Mouse (Mus musculus) megakaryocyte, embryonic 14.5 days (primary cell): Measurements from ENCODE around the gene Parvb. TPM values are rescaled to one million over a fixed set of nuclear protein-coding genes. Genes with fewer than 3 reads are reported as not detected.

Experiments
- H3K27me3 ChIP-seq: replicated peaks from 2 replicates; pipeline ENCODE3; 2012; ENCODE audit warnings: inconsistent platforms
- H3K36me3 ChIP-seq: replicated peaks from 2 replicates; pipeline ENCODE3; 2012; ENCODE audit warnings: low read length, inconsistent platforms, mixed read lengths
- H3K4me1 ChIP-seq: 2 replicates; pipeline ENCODE4 v1.6.1; 2012; ENCODE audit warnings: inconsistent platforms
- H3K4me3 ChIP-seq: replicated peaks from 2 replicates; pipeline ENCODE3; 2012; ENCODE audit warnings: moderate library complexity, mild to moderate bottlenecking, inconsistent platforms
- H3K9me3 ChIP-seq: 2 replicates; pipeline ENCODE4 v1.6.1; 2012; ENCODE audit warnings: inconsistent platforms
- FLI1 ChIP-seq: IDR thresholded peaks from 2 replicates; pipeline ENCODE4 v1.6.1; 2012; ENCODE audit warnings: low read length, inconsistent platforms, mixed read lengths
- GATA1 ChIP-seq: IDR thresholded peaks from 3 replicates; pipeline ENCODE4 v1.6.1; 2012; ENCODE audit warnings: mixed read lengths, low read length, inconsistent platforms, borderline replicate concordance
- polyA plus RNA-seq: library from polyadenylated mRNA; stranded (reverse); fragments of >175 nt; gene quantifications from 2 replicates; pipeline ENCODE4 v1.2.3, GENCODE M21; 2012; ENCODE audit warnings: low replicate concordance; ENCODE audit not compliant: insufficient read depth

The Parvb gene
- polyA plus RNA-seq, 1 experiment: 524 TPM

DNA sequence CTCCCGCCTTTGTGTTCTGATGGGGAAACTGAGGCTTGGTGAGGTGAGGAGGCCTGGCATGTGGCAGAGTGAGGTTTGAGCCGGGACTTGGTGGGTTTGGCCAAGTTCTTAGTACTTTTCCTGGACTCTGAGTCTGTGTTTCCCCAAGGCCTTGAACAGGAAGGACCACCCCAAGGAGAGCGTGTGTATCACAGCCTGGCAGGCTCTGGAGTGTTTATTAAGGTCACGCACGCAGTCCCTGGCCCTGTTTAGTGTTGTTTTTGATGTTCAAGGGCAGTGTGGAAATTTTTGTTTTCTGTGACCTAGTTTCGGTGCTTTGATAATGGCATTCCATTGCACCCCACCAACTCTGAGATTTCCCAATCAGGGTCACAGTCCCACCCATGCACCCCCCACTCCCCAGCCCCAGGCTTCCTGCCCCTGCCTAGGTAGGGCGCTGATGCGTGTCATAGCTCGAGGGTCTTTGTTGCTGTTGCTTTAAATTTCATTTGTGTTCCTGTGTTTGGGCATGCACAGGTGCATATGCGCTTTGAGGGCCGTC lies 35.9 kb downstream of the Parvb start:
- Histone ChIP-seq H3K4me3 (no peak overlapping the region), H3K27me3 (no peaks in the 10 kb centered on the region), H3K4me1 (peaks cover 93% of the 10 kb centered on the region), H3K9me3 (no peaks in the 10 kb centered on the region), H3K36me3 (peaks cover 98% of the 10 kb centered on the region)
- TF ChIP-seq FLI1 (no peak), GATA1 (no peak)

GRCm38 (mm10) chr15:84269107-84269633 lies 37.3 kb downstream of the Parvb start:
- Histone ChIP-seq H3K9me3 (no peaks in the 10 kb centered on the region), H3K4me3 (no peak overlapping the region), H3K4me1 (peaks cover 86% of the 10 kb centered on the region), H3K27me3 (no peaks in the 10 kb centered on the region), H3K36me3 (peaks cover 97% of the 10 kb centered on the region)
- TF ChIP-seq FLI1 (no peak), GATA1 (no peak)

DNA sequence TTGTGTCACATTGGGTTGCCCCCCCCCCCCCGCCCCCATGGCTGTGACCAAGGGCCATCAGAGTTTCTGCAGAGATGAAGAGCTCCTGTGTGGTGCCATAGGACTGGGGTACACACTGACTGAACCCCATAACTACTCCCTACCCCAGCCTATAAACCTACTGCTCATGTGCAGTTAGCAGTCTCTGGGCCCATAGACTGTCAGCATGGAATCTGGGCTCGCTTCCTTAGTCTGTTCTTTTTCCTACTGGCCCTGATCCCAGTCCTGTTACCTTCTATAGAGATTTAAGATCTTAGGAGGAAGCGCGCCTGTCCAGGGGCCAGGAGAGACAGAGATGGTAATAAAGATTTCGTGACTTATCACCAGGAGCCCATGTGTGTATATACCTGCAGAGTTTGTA lies 38.2 kb downstream of the Parvb start:
- H3K4me1 ChIP-seq: peaks cover 82% of the 10 kb centered on the region
- no peaks in the 10 kb centered on the region for H3K9me3 ChIP-seq
- H3K36me3 ChIP-seq: peaks cover 96% of the 10 kb centered on the region
- TF ChIP-seq FLI1: no peak
- TF ChIP-seq GATA1: no peak
- H3K4me3 ChIP-seq: no peak overlapping the region
- no peaks in the 10 kb centered on the region for H3K27me3 ChIP-seq

- no peaks in the 10 kb centered on the region for H3K9me3 ChIP-seq
- no peaks in the 10 kb centered on the region for H3K27me3 ChIP-seq
Measured at GRCm38 (mm10) chr15:84270463-84270862, 38.6 kb downstream of the Parvb start.

DNA sequence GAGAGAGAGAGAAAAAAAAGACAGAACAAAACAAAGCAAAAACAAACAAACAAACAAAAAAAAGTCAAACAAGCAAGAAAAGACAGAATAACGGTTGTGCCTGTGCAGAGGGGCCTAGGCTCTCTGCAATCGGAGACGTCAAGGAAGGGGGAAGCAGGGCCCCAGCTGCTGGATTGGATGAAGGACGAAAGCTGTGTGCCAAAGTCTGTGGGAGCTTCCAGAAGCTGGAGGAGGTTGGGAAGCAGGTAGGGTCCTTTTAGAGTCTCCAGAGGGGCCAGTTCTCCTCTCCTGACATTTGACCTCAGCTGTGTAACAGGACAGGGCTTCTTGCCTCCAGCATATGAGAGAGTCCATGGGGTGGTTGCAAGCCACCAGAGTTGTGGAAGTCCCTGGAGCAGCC lies 44.2 kb downstream of the Parvb start:
- H3K36me3 ChIP-seq: peaks cover 92% of the 10 kb centered on the region
- TF ChIP-seq FLI1: no peak
- no peak for TF ChIP-seq GATA1
- H3K27me3 ChIP-seq: no peaks in the 10 kb centered on the region
- no peaks in the 10 kb centered on the region for H3K9me3 ChIP-seq
- H3K4me1 ChIP-seq: peaks cover 72% of the 10 kb centered on the region
- no peak overlapping the region for H3K4me3 ChIP-seq

More at GRCm38 (mm10) chr15:84270463-84270862, 38.6 kb downstream of the Parvb start:
- Histone ChIP-seq H3K4me3 (no peak overlapping the region), H3K4me1 (peaks cover 79% of the 10 kb centered on the region), H3K36me3 (peaks cover 93% of the 10 kb centered on the region)
- TF ChIP-seq GATA1 (no peak), FLI1 (no peak)

DNA sequence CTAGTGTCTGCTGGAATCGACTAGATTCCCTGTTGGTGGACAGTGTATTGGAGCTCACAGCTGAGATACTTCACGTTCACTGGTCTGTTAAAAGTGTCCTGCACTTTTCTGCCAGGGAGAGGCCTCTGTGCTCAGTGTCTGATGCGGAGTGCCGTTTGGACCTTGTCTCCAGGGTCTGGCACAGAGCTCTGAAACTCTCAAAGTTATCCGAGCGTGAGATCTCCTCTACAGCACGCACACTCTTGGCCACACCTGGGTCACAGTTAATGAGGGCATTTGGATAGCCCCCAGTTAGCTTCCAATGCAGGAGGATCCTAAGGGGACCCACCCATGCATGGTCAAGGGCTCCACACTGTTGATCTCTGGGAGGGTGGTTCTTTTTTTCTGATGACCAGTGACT lies 46.2 kb downstream of the Parvb start:
- H3K4me3 ChIP-seq: no peak overlapping the region
- no peaks in the 10 kb centered on the region for H3K9me3 ChIP-seq
- no peaks in the 10 kb centered on the region for H3K27me3 ChIP-seq
- peaks cover 94% of the 10 kb centered on the region for H3K36me3 ChIP-seq
- no peak for TF ChIP-seq GATA1
- TF ChIP-seq FLI1: no peak
- peaks cover 68% of the 10 kb centered on the region for H3K4me1 ChIP-seq

- TF ChIP-seq GATA1: no peak
- no peak for TF ChIP-seq FLI1
- Histone ChIP-seq H3K4me3 (no peak overlapping the region), H3K4me1 (peaks cover 70% of the 10 kb centered on the region), H3K9me3 (no peaks in the 10 kb centered on the region), H3K27me3 (no peaks in the 10 kb centered on the region), H3K36me3 (peaks cover 94% of the 10 kb centered on the region)
Measured at GRCm38 (mm10) chr15:84278656-84279055, 46.8 kb downstream of the Parvb start.

- Histone ChIP-seq H3K4me1 (peaks cover 79% of the 10 kb centered on the region), H3K27me3 (no peaks in the 10 kb centered on the region), H3K4me3 (no peak overlapping the region), H3K36me3 (peaks cover 99% of the 10 kb centered on the region), H3K9me3 (no peaks in the 10 kb centered on the region)
- TF ChIP-seq GATA1: no peak
- no peak for TF ChIP-seq FLI1
Measured at GRCm38 (mm10) chr15:84280309-84280708, 48.5 kb downstream of the Parvb start.

DNA sequence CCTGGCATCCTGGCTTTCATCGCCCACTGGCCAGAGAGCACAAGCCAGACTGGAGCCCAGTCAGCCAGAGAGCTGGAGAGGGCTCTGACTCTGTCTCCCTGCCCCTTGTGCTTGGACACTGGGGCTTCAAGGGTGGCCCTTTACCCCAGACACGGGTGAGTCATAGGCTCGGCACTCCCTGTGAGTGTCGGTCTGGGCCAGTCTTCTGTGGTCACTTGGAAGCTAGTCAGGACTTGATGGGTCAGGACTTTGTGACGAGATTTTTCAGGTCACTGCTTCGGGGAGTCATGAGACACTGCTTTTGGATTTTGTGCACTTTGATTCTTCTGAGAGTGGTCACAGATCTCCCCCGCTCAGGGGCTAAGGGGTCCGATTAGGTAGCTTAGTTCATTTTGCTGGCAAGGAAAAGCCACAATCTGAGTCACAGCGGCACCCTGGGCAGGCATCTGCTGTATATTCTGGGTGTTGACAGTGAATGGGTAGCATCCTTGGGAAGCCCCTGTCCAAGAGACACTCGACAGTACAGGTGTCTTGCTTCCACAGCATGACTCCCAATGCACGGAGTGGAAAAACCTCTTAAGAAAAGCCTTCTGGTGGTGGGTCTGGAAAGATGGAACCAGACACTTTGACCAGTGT lies 49.0 kb downstream of the Parvb start:
- TF ChIP-seq FLI1 (no peak), GATA1 (no peak)
- peaks cover 99% of the 10 kb centered on the region for H3K36me3 ChIP-seq
- H3K4me3 ChIP-seq: no peak overlapping the region
- H3K9me3 ChIP-seq: no peaks in the 10 kb centered on the region
- no peaks in the 10 kb centered on the region for H3K27me3 ChIP-seq
- peaks cover 81% of the 10 kb centered on the region for H3K4me1 ChIP-seq

DNA sequence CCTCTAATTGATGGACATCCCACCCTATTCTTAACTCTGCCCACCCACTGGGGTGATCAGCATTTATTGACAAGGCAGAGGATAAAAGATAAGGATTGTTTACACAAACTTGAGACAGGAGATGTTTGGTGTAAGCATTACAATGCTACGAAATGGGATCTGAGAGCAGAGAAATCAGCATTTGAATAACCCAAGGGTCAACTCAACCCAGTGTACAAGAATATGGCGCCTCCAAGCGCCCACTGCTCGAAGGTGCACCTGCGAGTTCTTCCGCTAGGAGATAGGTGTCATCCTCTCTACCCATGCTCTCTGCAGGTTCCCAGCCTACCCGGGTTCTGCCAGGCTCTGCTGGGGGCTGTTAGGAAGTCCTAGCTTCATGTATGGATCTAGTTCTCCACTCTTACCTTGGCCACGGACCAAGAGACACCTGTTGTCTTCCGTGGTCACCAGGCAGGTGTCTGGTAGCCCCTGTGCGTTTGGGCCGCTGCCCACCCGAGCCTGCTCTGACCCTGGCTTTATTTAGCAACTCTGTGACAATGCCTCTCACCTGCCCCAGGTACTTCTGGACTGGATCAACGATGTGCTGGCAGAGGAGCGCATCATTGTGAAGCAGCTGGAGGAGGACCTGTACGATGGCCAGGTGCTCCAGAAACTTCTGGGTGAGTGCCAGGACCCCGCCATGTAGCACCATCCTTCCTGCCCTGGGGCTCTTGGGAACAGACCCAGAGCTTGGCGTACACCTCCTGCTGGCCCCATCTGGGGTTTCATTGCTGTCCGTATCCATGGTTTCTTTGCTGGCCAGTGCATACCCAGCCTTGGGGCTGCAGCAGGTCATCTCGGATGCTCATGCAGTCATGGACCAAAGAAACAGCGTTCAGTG lies 50.6 kb downstream of the Parvb start:
- no peak for TF ChIP-seq FLI1
- no peak for TF ChIP-seq GATA1
- Histone ChIP-seq H3K36me3 (peaks cover 100% of the 10 kb centered on the region), H3K9me3 (no peaks in the 10 kb centered on the region), H3K4me3 (no peak overlapping the region), H3K27me3 (no peaks in the 10 kb centered on the region), H3K4me1 (peaks cover 84% of the 10 kb centered on the region)
